Mouse (Mus musculus) heart, adult 18-20 months (tissue): ENCODE data around the gene Rapgef3. TPM values are rescaled to one million over a fixed set of nuclear protein-coding genes. Genes with fewer than 3 reads are reported as not detected.

Experiments
- DNase-seq, 2 experiments: peaks; one replicate each; pipeline ENCODE4 v3.0.0; 2021 to 2022; ENCODE audit warnings: mixed read lengths in 1 of 2
- total RNA-seq, 2 experiments: library from RNA; stranded (reverse); gene quantifications; 2 replicates each; pipeline ENCODE4 v1.2.3; 2021

Gene Rapgef3
- total RNA-seq, 2 experiments from 2014 or later: 21.8 to 23.3 TPM

- no peak for DNase-seq
Measured at GRCm38 (mm10) chr15:97746278-97746677, 21.5 kb downstream of the Rapgef3 start.

- DNase-seq: peak; percentile 84 to 91
Measured at GRCm38 (mm10) chr15:97745331-97745730, 22.4 kb downstream of the Rapgef3 start.

- peak; percentile 49 to 55 for DNase-seq
Measured at GRCm38 (mm10) chr15:97744930-97745329, 22.8 kb downstream of the Rapgef3 start.

- no peak for DNase-seq
Measured at GRCm38 (mm10) chr15:97743961-97744525, 23.7 kb downstream of the Rapgef3 start.

- DNase-seq: no peak
Measured at GRCm38 (mm10) chr15:97743210-97743609, 24.6 kb downstream of the Rapgef3 start.

- DNase-seq: no peak
Measured at GRCm38 (mm10) chr15:97742600-97742999, 25.2 kb downstream of the Rapgef3 start.

GRCm38 (mm10) chr15:97742074-97742473 is 25.7 kb downstream of the Rapgef3 start:
- DNase-seq: no peak

- DNase-seq: no peak
Measured at GRCm38 (mm10) chr15:97741662-97742061, 26.1 kb downstream of the Rapgef3 start.

GRCm38 (mm10) chr15:97740283-97740732 is 27.5 kb downstream of the Rapgef3 start:
- no peak for DNase-seq

GRCm38 (mm10) chr15:97738923-97739322 is 28.8 kb downstream of the Rapgef3 start:
- DNase-seq: no peak

GRCm38 (mm10) chr15:97731988-97732387 is 35.8 kb downstream of the Rapgef3 start:
- no peak for DNase-seq

- no peak for DNase-seq
Measured at GRCm38 (mm10) chr15:97731111-97731510, 36.7 kb downstream of the Rapgef3 start, which contains the start of gene Endou. Endou (minus strand) TSS chr15:97731339.

- DNase-seq: peak in 1 of 2 experiments; percentile 42
Measured at GRCm38 (mm10) chr15:97730365-97730764, 37.4 kb downstream of the Rapgef3 start.

- DNase-seq: peak; percentile 53 to 66
Measured at GRCm38 (mm10) chr15:97728804-97729203, 39.0 kb downstream of the Rapgef3 start.

- peak; percentile 60 to 65 for DNase-seq
Measured at GRCm38 (mm10) chr15:97728394-97728793, 39.4 kb downstream of the Rapgef3 start.

- no peak for DNase-seq
Measured at GRCm38 (mm10) chr15:97727520-97727919, 40.3 kb downstream of the Rapgef3 start.

- DNase-seq: peak; percentile 66 to 74
Measured at GRCm38 (mm10) chr15:97727048-97727447, 40.7 kb downstream of the Rapgef3 start.

GRCm38 (mm10) chr15:97726310-97726709 is 41.5 kb downstream of the Rapgef3 start:
- DNase-seq: no peak

GRCm38 (mm10) chr15:97725198-97725785 is 42.5 kb downstream of the Rapgef3 start:
- no peak for DNase-seq

GRCm38 (mm10) chr15:97724346-97725197 is 43.2 kb downstream of the Rapgef3 start:
- no peak for DNase-seq

- no peak for DNase-seq
Measured at GRCm38 (mm10) chr15:97723536-97724345, 44.0 kb downstream of the Rapgef3 start.
